Mouse (Mus musculus) CH12.LX (cell line): ENCODE measurements around the gene Gm47996. TPM values are rescaled to one million over a fixed set of nuclear protein-coding genes. Genes with fewer than 3 reads are reported as not detected.

ENCODE experiments used
- DNase-seq: peaks from one replicate; pipeline ENCODE4 v3.0.0-alpha.2; 2013; ENCODE audit errors: extremely low read depth
- H3K27ac ChIP-seq: 2 replicates; pipeline ENCODE4 v1.5.1; 2012; ENCODE audit warnings: low read depth, mild to moderate bottlenecking, control low read depth, moderate library complexity; ENCODE audit not compliant: insufficient read depth
- H3K27me3 ChIP-seq: replicated peaks from 2 replicates; pipeline ENCODE3; 2012; ENCODE audit warnings: inconsistent platforms
- H3K36me3 ChIP-seq, 2 experiments: replicated peaks in 1 of 2; 2 replicates each; pipeline versions ENCODE3 to v1.6.1; 2012; ENCODE audit warnings: inconsistent platforms in 1 of 2, low read length in 1 of 2, mild to moderate bottlenecking in 1 of 2, mixed read lengths in 1 of 2, moderate library complexity in 1 of 2; ENCODE audit not compliant: control insufficient read depth in 1 of 2, insufficient read depth in 1 of 2
- H3K4me1 ChIP-seq, 2 experiments: 2 replicates each; pipeline ENCODE4 v1.6.1; 2012; ENCODE audit warnings: inconsistent platforms in 1 of 2, moderate library complexity in 1 of 2; ENCODE audit not compliant: insufficient read depth in 2 of 2, control insufficient read depth in 1 of 2
- H3K4me2 ChIP-seq: 2 replicates; pipeline ENCODE4 v1.6.1; 2012; ENCODE audit warnings: low read depth, mild to moderate bottlenecking, control low read depth; ENCODE audit not compliant: poor library complexity, insufficient read depth, severe bottlenecking
- H3K4me3 ChIP-seq, 3 experiments: fragments of 150-350 bp in 1 of 3; sonication (generic) in 1 of 3; replicated peaks in 1 of 3; 2 replicates each; pipeline versions ENCODE3 to v1.5.1; 2011 to 2012; ENCODE audit warnings: low read depth in 2 of 3, low read length in 2 of 3, mild to moderate bottlenecking in 2 of 3, moderate library complexity in 2 of 3, control low read depth in 1 of 3, improper control_type of control experiment in 1 of 3, inconsistent platforms in 1 of 3, mixed read lengths in 1 of 3; ENCODE audit not compliant: poor library complexity in 1 of 3
- H3K79me2 ChIP-seq: replicated peaks from 2 replicates; pipeline ENCODE4 v1.6.1; 2012; ENCODE audit warnings: mild to moderate bottlenecking, moderate library complexity; ENCODE audit not compliant: control insufficient read depth, poor library complexity, insufficient read depth, severe bottlenecking; ENCODE audit errors: extremely low read depth
- H3K9ac ChIP-seq: 2 replicates; pipeline ENCODE4 v1.6.1; 2012; ENCODE audit warnings: low read depth, mild to moderate bottlenecking, control low read depth, moderate library complexity; ENCODE audit not compliant: insufficient read depth
- H3K9me3 ChIP-seq: replicated peaks from 2 replicates; pipeline ENCODE3; 2012; ENCODE audit warnings: low read length, inconsistent platforms, mixed read lengths
- CHD1 ChIP-seq: IDR thresholded peaks from 2 replicates; pipeline ENCODE4 v1.6.1; 2012; ENCODE audit warnings: low read depth, low read length, improper control_type of control experiment, inconsistent platforms
- CTCF ChIP-seq, 2 experiments: IDR thresholded peaks in 1 of 2; conservative IDR thresholded peaks in 1 of 2; 2 replicates each; pipeline ENCODE4 v1.5.1; 2011 to 2012; ENCODE audit warnings: low read depth in 2 of 2, low read length in 2 of 2, improper control_type of control experiment in 1 of 2, inconsistent platforms in 1 of 2, mild to moderate bottlenecking in 1 of 2, moderate library complexity in 1 of 2
- ELF1 ChIP-seq: IDR thresholded peaks from 2 replicates; pipeline ENCODE4 v1.6.1; 2014; ENCODE audit warnings: low read depth, mild to moderate bottlenecking, inconsistent platforms, low read length, improper control_type of control experiment
- GABPA ChIP-seq: IDR thresholded peaks from 2 replicates; pipeline ENCODE4 v1.6.1; 2012; ENCODE audit warnings: low read depth, low read length, improper control_type of control experiment, inconsistent platforms; ENCODE audit not compliant: insufficient replicate concordance
- IRF4 ChIP-seq: IDR thresholded peaks from 2 replicates; pipeline ENCODE4 v1.6.1; 2014; ENCODE audit warnings: low read depth, mild to moderate bottlenecking, inconsistent platforms, low read length, improper control_type of control experiment
- MAFK ChIP-seq: IDR thresholded peaks from 2 replicates; pipeline ENCODE4 v1.6.1; 2011; ENCODE audit warnings: low read length, improper control_type of control experiment; ENCODE audit not compliant: insufficient replicate concordance
- MAZ ChIP-seq: IDR thresholded peaks from 2 replicates; pipeline ENCODE4 v1.6.1; 2012; ENCODE audit warnings: low read depth, mild to moderate bottlenecking, inconsistent platforms, low read length, improper control_type of control experiment, moderate library complexity
- MEF2A ChIP-seq: IDR thresholded peaks from 2 replicates; pipeline ENCODE4 v1.6.1; 2014; ENCODE audit warnings: low read depth, mild to moderate bottlenecking, inconsistent platforms, low read length, improper control_type of control experiment, borderline replicate concordance
- MXI1 ChIP-seq: IDR thresholded peaks from 2 replicates; pipeline ENCODE4 v1.6.1; 2011; ENCODE audit warnings: mild to moderate bottlenecking, low read depth, low read length, improper control_type of control experiment
- MYC ChIP-seq: IDR thresholded peaks from 2 replicates; pipeline ENCODE4 v1.6.1; 2011; ENCODE audit warnings: low read depth, mild to moderate bottlenecking, improper control_type of control experiment, low read length
- PAX5 ChIP-seq: IDR thresholded peaks from 2 replicates; pipeline ENCODE4 v1.6.1; 2012; ENCODE audit warnings: low read length, inconsistent platforms, mixed read lengths
- POLR2A ChIP-seq: IDR thresholded peaks from 2 replicates; pipeline ENCODE4 v1.6.1; 2011; ENCODE audit warnings: low read depth, mild to moderate bottlenecking, improper control_type of control experiment, low read length
- RCOR1 ChIP-seq: conservative IDR thresholded peaks from 2 replicates; pipeline ENCODE4 v1.6.1; 2012; ENCODE audit warnings: low read depth, mild to moderate bottlenecking, inconsistent platforms, low read length, improper control_type of control experiment
- SIN3A ChIP-seq: IDR thresholded peaks from 2 replicates; pipeline ENCODE4 v1.6.1; 2012; ENCODE audit warnings: low read length, improper control_type of control experiment, inconsistent platforms
- SMC3 ChIP-seq: IDR thresholded peaks from 2 replicates; pipeline ENCODE4 v1.6.1; 2011; ENCODE audit warnings: low read depth, low read length, improper control_type of control experiment
- TBP ChIP-seq: conservative IDR thresholded peaks from 2 replicates; pipeline ENCODE4 v1.6.1; 2011; ENCODE audit warnings: low read depth, low read length, improper control_type of control experiment
- TCF12 ChIP-seq: IDR thresholded peaks from 2 replicates; pipeline ENCODE4 v1.6.1; 2014; ENCODE audit warnings: low read depth, mild to moderate bottlenecking, inconsistent platforms, low read length, improper control_type of control experiment
- UBTF ChIP-seq: IDR thresholded peaks from 2 replicates; pipeline ENCODE4 v1.6.1; 2012; ENCODE audit warnings: low read depth, mild to moderate bottlenecking, inconsistent platforms, low read length, improper control_type of control experiment, moderate library complexity
- USF1 ChIP-seq: IDR thresholded peaks from 2 replicates; pipeline ENCODE4 v1.6.1; 2014; ENCODE audit warnings: low read depth, mild to moderate bottlenecking, inconsistent platforms, low read length, improper control_type of control experiment
- USF2 ChIP-seq: conservative IDR thresholded peaks from 2 replicates; pipeline ENCODE4 v1.6.1; 2011; ENCODE audit warnings: low read depth, low read length, improper control_type of control experiment
- ZC3H11A ChIP-seq: IDR thresholded peaks from 2 replicates; pipeline ENCODE4 v1.6.1; 2012; ENCODE audit warnings: low read depth, mild to moderate bottlenecking, inconsistent platforms, low read length, improper control_type of control experiment
- ZMIZ1 ChIP-seq: IDR thresholded peaks from 2 replicates; pipeline ENCODE4 v1.6.1; 2012; ENCODE audit warnings: low read depth, mild to moderate bottlenecking, inconsistent platforms, low read length, improper control_type of control experiment
- ZNF384 ChIP-seq: IDR thresholded peaks from 2 replicates; pipeline ENCODE4 v1.6.1; 2012; ENCODE audit warnings: low read depth, low read length, improper control_type of control experiment, inconsistent platforms
- dilution Hi-C: fragments of 300-500 bp; cut with MboI; formaldehyde crosslinking; loops from 2 replicates; pipeline ENCODE4 v1.14.3; 2020; ENCODE audit warnings: low sequenced_read_pairs; ENCODE audit not compliant: extremely low pct_unique_long_range_greater_than_20kb, extremely low pct_ligation_motif_present
- in situ Hi-C: fragments of 300-500 bp; cut with MboI; formaldehyde crosslinking; loops from 3 replicates; pipeline ENCODE4 v1.14.3; 2019; ENCODE audit warnings: low sequenced_read_pairs, low pct_ligation_motif_present, low pct_unique_long_range_greater_than_20kb, mixed read lengths
- polyA plus RNA-seq: library from polyadenylated mRNA; unstranded; fragments of >175 nt; gene quantifications from 2 replicates; pipeline ENCODE4 v1.2.1, GENCODE M21; 2012; ENCODE audit warnings: low read depth; ENCODE audit not compliant: insufficient read length
- total RNA-seq, 2 experiments: library from RNA; depleted of rRNA; stranded (reverse); fragments of 300-350 nt in 1 of 2; fragments of >200 nt in 1 of 2; gene quantifications; 2 replicates each; pipeline ENCODE4 v1.2.3; 2012 to 2014

Gene Gm47996
- total and polyA plus RNA-seq, 3 experiments = not detected

- dilution Hi-C loops = no loop called here
- H3K4me3 ChIP-seq = no peak overlapping the region
- peaks cover 2 to 35% of the 10 kb centered on the region in 2 experiments; a peak in 2 of 4 replicates for H3K4me1 ChIP-seq
- no peaks in the 10 kb centered on the region for H3K9me3 ChIP-seq
- H3K27ac ChIP-seq = no peak overlapping the region
- in situ Hi-C loops = no loop called here
- H3K79me2 ChIP-seq = no peaks in the 10 kb centered on the region
- H3K27me3 ChIP-seq = no peaks in the 10 kb centered on the region
- no peak for TF ChIP-seq SMC3
- no peak for TF ChIP-seq CTCF (conservative IDR thresholded peaks at IDR 0.05 in 1 of 2, IDR thresholded peaks at IDR 0.05 in 1 of 2; ENCODE audit: low read depth in 2 of 2, low read length in 2 of 2)
- no peak for TF ChIP-seq GABPA
- no peak for TF ChIP-seq USF2
- no peak for TF ChIP-seq ELF1
- no peak for TF ChIP-seq ZNF384
- TF ChIP-seq ZC3H11A = no peak
- no peak for TF ChIP-seq TCF12
- no peak for TF ChIP-seq MAFK
- TF ChIP-seq ZMIZ1 = no peak
- TF ChIP-seq IRF4 = no peak
- no peak for TF ChIP-seq MEF2A
- TF ChIP-seq MYC = no peak
- no peak for TF ChIP-seq TBP
- TF ChIP-seq RCOR1 = no peak
- TF ChIP-seq UBTF = no peak
- no peak for TF ChIP-seq CHD1
- TF ChIP-seq POLR2A = no peak
- H3K4me2 ChIP-seq = no peak overlapping the region
- H3K36me3 ChIP-seq = no peaks in the 10 kb centered on the region
- DNase-seq = no peak
- no peak overlapping the region for H3K9ac ChIP-seq
These were observed 9.1 kb downstream of the Gm47996 start for GRCm38 (mm10) chr1:151219045-151219444.

GRCm38 (mm10) chr1:151220098-151220497 lies 10.2 kb downstream of the Gm47996 start:
- Histone ChIP-seq H3K9me3 (no peaks in the 10 kb centered on the region), H3K36me3 (no peaks in the 10 kb centered on the region), H3K79me2 (no peaks in the 10 kb centered on the region), H3K27ac (no peak overlapping the region), H3K9ac (no peak overlapping the region), H3K4me2 (no peak overlapping the region), H3K4me1 (peaks cover 2 to 35% of the 10 kb centered on the region in 2 experiments; a peak in 2 of 4 replicates), H3K4me3 (no peak overlapping the region), H3K27me3 (no peaks in the 10 kb centered on the region)
- no peak for DNase-seq
- no peak for TF ChIP-seq USF1
- no peak for TF ChIP-seq SIN3A
- no peak for TF ChIP-seq USF2
- TF ChIP-seq ZNF384 = no peak
- TF ChIP-seq MXI1 = no peak
- no peak for TF ChIP-seq PAX5
- no peak for TF ChIP-seq ZMIZ1
- no peak for TF ChIP-seq CTCF (conservative IDR thresholded peaks at IDR 0.05 in 1 of 2, IDR thresholded peaks at IDR 0.05 in 1 of 2; ENCODE audit: low read depth in 2 of 2, low read length in 2 of 2)
- no peak for TF ChIP-seq MAZ
- TF ChIP-seq ZC3H11A = no peak
- dilution Hi-C loops (no loop called here), in situ Hi-C loops (no loop called here)
